Mouse (Mus musculus) testis, adult 10 weeks (tissue): Measurements from ENCODE around the gene Lsr. TPM values are rescaled to one million over a fixed set of nuclear protein-coding genes. Genes with fewer than 3 reads are reported as not detected.

Source experiments
- polyA plus RNA-seq: library from polyadenylated mRNA; stranded (reverse); fragments of 350-450 nt; fragmentation: Illumina TruSeq; extraction: RNeasy Lipid Tissue Mini Kit (QIAGEN cat#74804); gene quantifications from one replicate; pipeline ENCODE4 v1.2.3, GENCODE M21; 2014; ENCODE audit warnings: low read depth, low replicate concordance

Gene Lsr
- polyA plus RNA-seq, result 0.92 TPM

DNA sequence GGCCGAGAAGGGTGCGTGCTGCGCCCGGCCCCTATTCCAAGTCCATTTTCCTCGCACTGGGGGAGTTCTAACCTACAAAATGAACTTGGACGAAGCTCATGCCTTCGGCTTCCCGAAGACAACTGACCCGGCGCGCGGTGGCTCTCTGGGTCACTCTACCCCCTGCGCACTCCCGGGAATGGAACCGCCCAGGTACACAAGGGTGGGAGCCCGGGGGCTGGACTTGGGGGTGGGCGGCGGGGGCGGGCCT is at the start of gene Lsr:
Gene Lsr (minus strand): TSS at position 214 of the 250 bp plus-strand sequence.

DNA sequence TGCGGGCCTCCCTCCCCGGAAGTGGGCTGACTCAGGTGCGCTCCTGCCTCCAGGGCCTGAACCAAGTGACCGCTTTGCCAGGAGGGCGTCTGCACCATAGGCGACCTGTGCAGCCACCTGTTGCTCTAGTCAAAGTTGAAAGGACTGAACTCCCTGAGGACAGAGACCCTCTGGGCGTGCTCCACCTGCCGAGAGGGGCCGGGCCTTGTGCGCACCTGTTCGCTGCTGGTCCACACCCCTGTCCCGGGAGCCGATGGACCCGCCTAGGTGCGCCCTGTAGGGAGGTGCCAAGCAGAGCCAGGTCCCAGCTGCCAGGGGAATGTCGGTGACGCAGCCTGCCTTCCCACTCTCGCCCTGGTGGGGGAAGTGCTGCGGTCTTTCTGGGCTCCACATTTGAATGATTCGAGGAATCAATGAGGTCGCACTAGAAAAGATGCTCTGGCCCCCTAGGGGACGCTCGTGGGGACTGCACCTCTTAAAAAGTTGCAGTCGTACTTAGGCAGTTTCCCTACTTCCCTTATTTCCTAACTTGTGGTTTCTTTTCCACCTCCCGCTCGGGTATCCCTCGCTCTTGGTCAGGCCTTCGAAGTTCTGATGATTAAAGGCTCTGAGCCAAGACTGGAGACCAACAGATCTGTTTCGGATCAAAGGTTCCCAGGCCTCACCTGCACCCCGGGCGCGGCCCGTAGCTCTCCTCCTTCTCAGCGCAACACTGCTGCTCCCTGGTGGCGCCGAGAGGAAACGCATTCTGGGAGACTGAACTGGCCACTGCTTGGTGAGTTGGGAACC is 431 bp upstream of the Lsr start, which contains the start of gene Fam187b:
Gene Fam187b (plus strand): TSS at position 290 of the 789 bp plus-strand sequence.

DNA sequence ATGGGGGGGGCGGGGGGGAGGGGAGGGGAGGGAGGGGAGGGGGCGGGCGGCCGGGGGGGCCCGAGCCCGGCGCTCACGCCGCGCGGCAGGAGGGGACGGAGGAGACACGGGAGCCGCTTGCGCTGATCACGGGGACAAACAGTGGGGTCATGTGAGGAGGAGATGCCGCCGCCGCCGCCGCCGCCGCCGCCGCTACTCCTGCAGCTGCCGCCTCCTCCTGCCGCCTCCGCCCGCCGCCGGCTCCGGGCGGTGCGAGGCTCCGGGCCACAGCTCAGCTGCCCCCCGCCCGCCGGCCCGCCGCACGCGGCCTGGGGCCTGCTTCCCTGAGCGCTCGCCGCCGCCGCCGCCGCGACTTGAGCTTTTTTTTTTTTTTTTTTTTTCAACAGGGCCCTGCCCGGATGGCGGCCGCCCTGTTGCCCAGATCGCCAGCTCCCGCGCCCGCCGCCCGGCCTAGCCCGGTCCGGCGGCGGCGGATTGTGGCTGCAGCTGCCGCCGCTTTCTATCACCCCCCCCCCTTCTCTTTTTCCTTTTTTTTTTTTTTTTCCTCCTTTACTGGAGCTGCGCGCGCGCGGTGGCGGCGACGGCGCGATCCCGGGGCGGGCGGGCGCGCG is 16.4 kb downstream of the Lsr start, which contains the start of gene Usf2:
Gene Usf2 (minus strand): TSS at position 48 of the 611 bp plus-strand sequence.

DNA sequence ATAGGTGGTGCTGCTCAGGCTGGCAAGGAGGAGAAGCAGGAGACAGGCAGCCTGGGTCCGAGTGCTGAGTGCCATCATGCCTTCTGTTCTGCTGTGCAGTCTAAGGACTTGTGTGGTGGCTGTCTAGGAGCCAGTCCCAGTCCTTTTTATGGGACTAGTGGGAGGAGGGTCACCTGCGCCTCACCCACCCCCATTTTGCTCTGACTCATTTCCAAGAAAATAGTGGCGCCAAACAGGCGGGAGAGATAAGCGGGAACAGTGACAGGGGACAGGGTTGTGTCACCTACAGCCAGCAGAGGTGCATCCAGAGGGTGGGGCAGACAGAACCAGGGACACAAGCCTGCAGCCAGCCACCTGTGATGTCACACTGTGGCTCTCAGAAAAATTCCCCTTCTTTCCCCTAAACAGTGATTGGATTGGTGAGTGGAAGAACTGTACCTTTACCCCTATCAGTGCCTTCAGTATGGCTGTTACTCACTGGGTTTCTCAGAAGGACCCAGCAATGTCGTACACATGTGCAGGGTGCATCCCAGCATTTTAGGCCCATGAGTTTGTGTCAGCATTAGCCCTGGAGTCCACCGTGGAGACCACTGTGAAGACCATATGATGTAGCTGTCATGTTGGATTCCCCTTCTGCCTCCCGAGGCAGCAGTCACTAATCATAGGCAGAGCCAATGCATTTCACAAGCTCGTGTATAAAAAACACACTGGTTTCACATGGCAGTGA is 29.2 kb downstream of the Lsr start, which contains the start of gene Hamp:
Gene Hamp (minus strand): TSS at position 124 of the 727 bp plus-strand sequence.

DNA sequence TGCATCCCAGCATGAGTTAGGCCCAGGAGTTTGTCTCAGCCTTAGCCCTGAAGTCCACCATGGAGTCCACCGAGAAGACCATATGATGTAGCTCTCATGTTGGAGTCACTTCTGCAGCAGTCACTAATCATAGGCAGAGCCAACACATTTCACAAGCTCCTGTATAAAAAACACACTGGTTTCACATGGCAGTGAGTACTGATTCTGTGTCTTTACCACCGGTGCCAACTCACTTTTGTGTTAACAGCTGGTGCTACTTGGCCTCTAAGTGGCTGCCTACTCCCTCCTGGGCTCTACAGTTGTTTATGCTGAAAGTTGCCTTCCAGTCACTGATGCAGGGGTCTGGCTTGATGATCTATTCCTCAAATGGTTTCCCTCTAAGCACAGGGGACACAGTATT is 48.7 kb downstream of the Lsr start, which contains the start of gene Hamp2:
Gene Hamp2 (minus strand): TSS at position 101 of the 400 bp plus-strand sequence.

DNA sequence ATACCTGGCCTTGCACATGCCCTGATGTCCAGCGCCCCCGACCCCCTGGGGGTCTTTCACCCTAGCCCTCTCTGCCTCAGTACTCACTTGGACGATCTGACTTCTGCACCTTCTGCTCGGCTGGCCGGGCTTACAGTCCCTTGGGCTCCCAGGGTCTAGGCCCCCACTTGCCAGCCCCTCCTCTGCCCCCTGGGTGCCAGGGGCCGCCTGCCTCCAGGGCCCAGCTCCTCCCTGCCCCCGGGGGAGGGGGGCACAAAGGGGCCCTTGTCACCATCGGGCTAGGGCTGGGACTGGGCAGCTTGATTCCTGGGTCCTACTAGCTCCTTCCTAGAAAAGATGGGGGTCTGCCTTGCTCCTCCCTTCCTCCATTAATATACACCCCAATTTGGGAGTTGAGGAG is 58.5 kb downstream of the Lsr start, which contains the start of gene Mag:
Gene Mag (minus strand): TSS at position 142 of the 400 bp plus-strand sequence.

Other genes with a start within 250 kb of the Lsr start
- gene Tmem147, start 243.9 kb downstream of the Lsr start, polyA plus RNA-seq, result 14.5 TPM
- gene Gapdhs, start 229.8 kb downstream of the Lsr start, polyA plus RNA-seq, result 629 TPM
- 0.59 TPM for gene Sbsn, start 222.0 kb downstream of the Lsr start, polyA plus RNA-seq
- gene Dmkn, start 209.7 kb downstream of the Lsr start, polyA plus RNA-seq, result 5.9 TPM
- gene Krtdap, start 185.6 kb downstream of the Lsr start, polyA plus RNA-seq, result not detected
- not detected for gene Ffar2, start 149.7 kb downstream of the Lsr start, polyA plus RNA-seq
- gene Ffar3, start 117.3 kb downstream of the Lsr start, polyA plus RNA-seq, result not detected
- gene Ffar1, start 111.9 kb downstream of the Lsr start, polyA plus RNA-seq, result 0.17 TPM
- not detected for gene Cd22, start 93.1 kb downstream of the Lsr start, polyA plus RNA-seq
- gene Mag, start 58.6 kb downstream of the Lsr start, polyA plus RNA-seq, result 0.95 TPM
- gene Hamp2, start 48.8 kb downstream of the Lsr start, polyA plus RNA-seq, result not detected
- gene Hamp, start 29.4 kb downstream of the Lsr start, polyA plus RNA-seq, result not detected
- 16.6 TPM for gene Usf2, start 16.7 kb downstream of the Lsr start, polyA plus RNA-seq
- gene Fam187b, start 326 bp upstream of the Lsr start, polyA plus RNA-seq, result 177 TPM
- 1.5 TPM for gene Fxyd5, start 69.0 kb upstream of the Lsr start, polyA plus RNA-seq
- not detected for gene Fxyd7, start 78.0 kb upstream of the Lsr start, polyA plus RNA-seq
- gene Fxyd1, start 83.7 kb upstream of the Lsr start, polyA plus RNA-seq, result 4.5 TPM
- 0.70 TPM for gene Lgi4, start 85.9 kb upstream of the Lsr start, polyA plus RNA-seq
- gene Fxyd3, start 103.2 kb upstream of the Lsr start, polyA plus RNA-seq, result not detected
- gene Hpn, start 141.8 kb upstream of the Lsr start, polyA plus RNA-seq, result not detected
- not detected for gene Scn1b, start 153.5 kb upstream of the Lsr start, polyA plus RNA-seq
- 4.0 TPM for gene Gramd1a, start 182.4 kb upstream of the Lsr start, polyA plus RNA-seq